ENCODE assay signal across 24 mouse cellular contexts in genomic region chr19:14180956-14181355, GRCm38 (mm10).
"Had no signal": no experiment of that assay in that cellular context is flagged by ENCODE, and none has a peak within 500 bp of the region (broad histone marks: within the 10 kb centered on the region; RNA-seq: fewer than 3 reads in every experiment).

No protein-coding gene starts in this region.

- H3K4me2 ChIP-seq: intestine, embryonic 15.5 days; limb, embryonic 12.5 days; liver, embryonic 12.5 days; liver, embryonic 15.5 days; lung, embryonic 15.5 days; midbrain, embryonic 13.5 days; neural tube, embryonic 13.5 days had no signal

- H3K27me3 ChIP-seq: intestine, embryonic 15.5 days; limb, embryonic 12.5 days; liver, embryonic 12.5 days; liver, embryonic 15.5 days; lung, embryonic 15.5 days; neural tube, embryonic 13.5 days had no signal

- H3K4me1 ChIP-seq: intestine, embryonic 15.5 days; liver, embryonic 12.5 days; liver, embryonic 15.5 days; midbrain, embryonic 13.5 days; neural tube, embryonic 13.5 days had no signal

- H3K4me3 ChIP-seq: intestine, embryonic 15.5 days; left cerebral cortex, adult 2 months; limb, embryonic 12.5 days; liver, embryonic 12.5 days; liver, embryonic 15.5 days; lung, embryonic 15.5 days; megakaryocyte, embryonic 14.5 days; midbrain, embryonic 10.5 days; midbrain, embryonic 13.5 days; myocyte; neural tube, embryonic 13.5 days had no signal

- H3K9ac ChIP-seq: intestine, embryonic 15.5 days; limb, embryonic 12.5 days; liver, embryonic 12.5 days; liver, embryonic 15.5 days; lung, embryonic 15.5 days; midbrain, embryonic 13.5 days; neural tube, embryonic 13.5 days had no signal

- DNase-seq: kidney, adult 11 months; kidney, adult 8-10 months; kidney, postnatal 14 days; liver; lung, adult 18-20 months; lung, postnatal 10 days; lung, postnatal 36 days; right cerebral cortex, postnatal 25 days; spleen, adult 18-20 months; thymus, adult 2 months; thymus, postnatal 14 days; thymus, postnatal 4 days had no signal

- ATAC-seq: liver, embryonic 12.5 days; midbrain, embryonic 13.5 days; midbrain, embryonic 16.5 days had no signal

- H3K27ac ChIP-seq: intestine, embryonic 15.5 days; left cerebral cortex, adult 2 months; limb, embryonic 12.5 days; liver, embryonic 12.5 days; liver, embryonic 15.5 days; lung, embryonic 15.5 days; midbrain, embryonic 10.5 days; midbrain, embryonic 13.5 days; neural tube, embryonic 13.5 days had no signal

- H3K9me3 ChIP-seq: intestine, embryonic 15.5 days; limb, embryonic 12.5 days; liver, embryonic 12.5 days; liver, embryonic 15.5 days; lung, embryonic 15.5 days; midbrain, embryonic 10.5 days; midbrain, embryonic 13.5 days; neural tube, embryonic 13.5 days had no signal

- H3K36me3 ChIP-seq: intestine, embryonic 15.5 days; limb, embryonic 12.5 days; liver, embryonic 12.5 days; liver, embryonic 15.5 days; lung, embryonic 15.5 days; midbrain, embryonic 10.5 days; midbrain, embryonic 13.5 days; neural tube, embryonic 13.5 days had no signal
